Mouse (Mus musculus) liver, embryonic 14.5 days (tissue): ENCODE measurements around the gene Ephb1.

Experiments used
- CTCF ChIP-seq: IDR thresholded peaks from 2 replicates; pipeline ENCODE4 v1.5.1; 2016; ENCODE audit warnings: antibody characterized with exemption, low read depth, control low read depth
- EP300 ChIP-seq: IDR thresholded peaks from 2 replicates; pipeline ENCODE4 v1.6.1; 2016; ENCODE audit warnings: antibody characterized with exemption, low read depth

- no peak for TF ChIP-seq CTCF
- TF ChIP-seq EP300: no peak
Measured at GRCm38 (mm10) chr9:102353056-102353635, 1.3 kb downstream of the Ephb1 start.
